Mouse (Mus musculus): ENCODE results near the gene Slc26a11. TPM values are rescaled to one million over a fixed set of nuclear protein-coding genes. Genes with fewer than 3 reads are reported as not detected.
"Not testable (repeated sequence)": the region's sequence is repeated elsewhere in the genome, so short reads cannot be mapped to it uniquely, and the experiment has no call there.

Gene Slc26a11
- total RNA-seq, 2 experiments from 2014 or later: 3.4 to 4.0 TPM

DNA sequence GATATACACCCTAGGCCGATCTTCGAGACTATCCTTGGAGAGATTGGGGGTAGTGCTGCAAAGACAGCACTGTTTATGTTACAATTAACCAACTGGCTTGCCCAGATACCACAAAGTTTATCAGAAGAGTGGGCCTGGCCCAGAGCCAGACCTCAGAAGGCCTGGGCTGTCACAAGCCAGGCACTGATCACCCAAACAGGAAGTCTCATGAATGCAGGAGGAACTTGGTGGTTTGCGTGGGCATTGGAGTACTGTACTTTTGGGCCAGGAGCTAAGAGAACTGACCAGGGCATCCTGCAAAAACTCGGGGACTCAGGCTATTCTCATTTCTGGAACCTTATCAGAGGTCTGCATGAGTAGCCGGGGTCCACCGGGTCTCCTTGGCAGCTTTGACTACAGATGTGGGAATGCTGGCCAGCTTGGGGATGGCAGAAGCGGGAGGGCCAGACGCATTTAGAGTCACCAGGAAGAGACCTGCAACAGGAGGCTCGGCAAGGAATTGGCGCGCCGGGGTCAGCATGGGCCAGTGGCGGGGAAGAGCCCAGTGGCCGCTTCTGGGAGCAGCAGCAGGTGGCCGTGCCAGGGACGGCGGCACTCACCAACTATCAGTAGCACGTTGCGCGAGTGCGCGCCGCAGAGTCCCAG, 437 bp upstream of the Slc26a11 start:
- no peak for DNase-seq (ENCODE audit: low spot score in 2 of 2)

DNA sequence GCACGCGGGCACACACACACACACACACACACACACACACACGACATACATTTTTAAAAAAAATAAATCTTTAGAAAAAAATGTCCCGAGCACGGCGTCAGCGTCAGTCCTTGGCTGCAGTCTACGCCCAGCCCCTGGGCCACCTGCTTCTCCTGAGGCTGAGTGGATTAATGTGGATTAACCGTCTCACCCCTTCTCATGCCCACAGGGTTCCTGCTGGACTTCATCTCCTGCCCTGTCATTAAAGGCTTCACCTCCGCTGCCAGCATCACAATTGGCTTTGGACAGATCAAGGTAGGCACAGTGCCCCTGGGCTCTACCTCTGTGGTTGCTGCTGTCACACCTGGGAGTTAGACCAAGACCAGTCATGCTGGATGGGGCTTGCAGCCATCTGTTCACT, 3.7 kb downstream of the Slc26a11 start:
- no peak for DNase-seq (ENCODE audit: low spot score in 2 of 2)

DNA sequence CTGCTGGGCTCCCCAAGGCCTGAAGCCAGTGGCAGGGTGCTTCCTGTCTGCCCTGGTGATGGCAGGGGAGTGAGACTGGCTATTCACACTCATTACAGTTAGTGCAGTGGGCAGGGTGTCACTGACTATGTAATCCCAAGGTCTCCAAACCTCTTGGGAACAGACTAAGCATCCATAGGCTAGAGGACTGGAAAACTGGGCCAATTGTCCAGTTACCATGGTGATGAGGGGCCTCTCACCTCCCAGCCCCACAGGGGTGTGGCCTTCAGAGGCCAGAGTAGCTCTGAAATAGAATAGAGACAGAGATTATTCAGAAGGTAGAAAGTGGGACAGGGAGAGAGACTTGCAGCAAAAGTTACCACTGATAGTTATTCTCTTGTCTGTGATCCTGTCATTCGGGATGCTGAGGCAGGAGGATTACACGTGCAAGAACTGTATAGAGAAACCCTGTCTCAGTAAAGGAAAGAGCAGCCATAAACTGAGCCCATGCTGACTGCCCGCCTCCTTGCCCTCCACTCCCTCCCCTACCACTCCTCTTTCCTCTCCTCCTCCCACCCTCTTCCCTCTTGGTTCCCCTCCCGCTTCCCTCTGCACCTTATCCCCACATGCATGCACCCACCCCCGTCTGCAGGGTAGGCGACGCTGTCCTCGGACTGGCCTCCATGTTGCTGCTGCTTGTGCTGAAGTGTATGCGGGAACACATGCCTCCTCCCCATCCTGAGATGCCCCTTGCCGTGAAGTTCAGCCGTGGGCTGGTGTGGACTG, 7.6 kb downstream of the Slc26a11 start:
- DNase-seq (ENCODE audit: low spot score in 2 of 2): no peak

DNA sequence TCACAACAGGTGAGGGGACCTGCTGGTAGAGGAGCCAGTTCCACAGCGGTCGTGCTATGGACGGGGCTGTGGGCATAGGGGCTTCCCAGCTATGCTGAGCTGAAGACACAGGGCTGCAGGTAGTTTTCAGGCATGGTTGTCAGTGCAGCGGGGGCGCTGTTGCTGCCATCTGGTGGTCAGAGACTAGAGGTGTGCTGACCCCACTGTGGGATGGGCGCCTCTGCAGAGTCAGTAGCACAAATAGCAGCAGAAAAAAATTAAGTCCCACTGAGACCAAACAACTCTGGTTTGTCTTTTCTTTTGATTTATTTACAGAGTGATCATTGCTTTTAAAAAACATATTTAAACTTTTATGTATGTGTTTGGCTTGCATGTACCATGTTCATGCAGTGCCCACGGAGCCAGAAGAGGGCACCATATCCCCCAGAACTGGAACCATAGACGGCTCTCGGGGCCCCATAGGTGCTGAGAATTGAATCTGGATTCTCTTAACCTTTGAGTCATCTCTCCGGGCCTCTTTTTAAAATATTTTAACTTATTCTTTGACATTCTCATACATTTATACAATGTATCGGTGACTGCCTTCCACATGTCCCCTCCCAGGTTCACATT, 8.3 kb downstream of the Slc26a11 start:
- DNase-seq (ENCODE audit: low spot score in 2 of 2): peak; percentile 69

DNA sequence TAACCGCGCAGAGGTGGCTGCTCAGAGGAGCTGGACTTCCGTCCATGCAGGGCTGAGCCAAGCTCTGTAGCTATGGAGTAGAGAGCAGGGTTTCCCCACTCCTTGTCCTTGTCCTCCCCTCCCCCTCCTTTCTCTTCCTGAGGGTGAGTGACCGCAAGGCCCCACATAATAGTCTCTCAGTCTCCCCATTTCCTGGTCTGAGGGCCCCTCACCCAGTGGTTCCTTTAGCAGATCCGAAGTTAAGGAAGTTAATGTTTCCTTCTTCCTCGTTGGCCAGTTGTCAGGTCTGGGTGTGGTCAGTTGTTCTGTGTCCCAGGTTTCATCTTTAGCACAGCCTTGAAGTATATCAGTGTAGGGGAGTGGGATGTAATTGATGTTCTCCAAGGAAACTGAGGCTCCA, 20.1 kb downstream of the Slc26a11 start:
- no peak for DNase-seq (ENCODE audit: low spot score in 2 of 2)

DNA sequence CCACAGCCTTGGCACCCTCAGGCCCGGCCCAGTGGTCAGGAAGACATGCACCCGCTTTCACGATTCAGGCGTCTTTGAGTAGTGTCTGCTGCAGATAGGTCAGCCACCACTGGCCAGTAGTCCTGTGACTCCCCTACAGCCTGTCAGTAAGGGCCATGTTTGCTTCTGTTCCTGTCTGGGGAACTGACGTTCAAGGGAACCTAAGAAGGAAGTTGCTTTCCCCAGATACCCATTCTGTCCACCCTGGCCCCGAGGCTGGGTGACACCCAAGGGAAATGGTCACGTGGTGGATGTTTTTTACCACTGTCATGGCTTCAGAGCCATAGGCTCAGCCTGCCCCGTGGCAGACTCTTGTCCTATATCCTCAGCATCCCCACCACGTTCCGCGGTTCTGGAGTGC, 22.0 kb downstream of the Slc26a11 start:
- no peak for DNase-seq (ENCODE audit: low spot score in 2 of 2)

DNA sequence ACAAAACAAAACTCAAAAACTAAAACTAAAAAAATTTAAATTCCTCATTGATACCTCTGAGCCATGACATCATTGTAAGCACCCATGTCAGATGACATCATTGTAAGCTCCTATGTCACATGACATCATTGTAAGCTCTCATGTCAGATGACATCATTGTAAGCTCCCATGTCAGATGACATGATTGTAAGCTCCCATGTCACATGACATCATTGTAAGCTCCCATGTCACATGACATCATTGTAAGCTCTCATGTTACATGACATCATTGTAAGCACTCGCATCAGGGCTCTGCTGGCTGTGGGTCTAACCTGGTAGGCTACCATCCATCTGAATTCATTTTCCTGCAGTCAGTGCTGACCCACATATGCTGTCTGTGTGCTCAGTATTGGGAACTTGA, 23.2 kb downstream of the Slc26a11 start:
- DNase-seq (ENCODE audit: low spot score in 2 of 2): no peak

DNA sequence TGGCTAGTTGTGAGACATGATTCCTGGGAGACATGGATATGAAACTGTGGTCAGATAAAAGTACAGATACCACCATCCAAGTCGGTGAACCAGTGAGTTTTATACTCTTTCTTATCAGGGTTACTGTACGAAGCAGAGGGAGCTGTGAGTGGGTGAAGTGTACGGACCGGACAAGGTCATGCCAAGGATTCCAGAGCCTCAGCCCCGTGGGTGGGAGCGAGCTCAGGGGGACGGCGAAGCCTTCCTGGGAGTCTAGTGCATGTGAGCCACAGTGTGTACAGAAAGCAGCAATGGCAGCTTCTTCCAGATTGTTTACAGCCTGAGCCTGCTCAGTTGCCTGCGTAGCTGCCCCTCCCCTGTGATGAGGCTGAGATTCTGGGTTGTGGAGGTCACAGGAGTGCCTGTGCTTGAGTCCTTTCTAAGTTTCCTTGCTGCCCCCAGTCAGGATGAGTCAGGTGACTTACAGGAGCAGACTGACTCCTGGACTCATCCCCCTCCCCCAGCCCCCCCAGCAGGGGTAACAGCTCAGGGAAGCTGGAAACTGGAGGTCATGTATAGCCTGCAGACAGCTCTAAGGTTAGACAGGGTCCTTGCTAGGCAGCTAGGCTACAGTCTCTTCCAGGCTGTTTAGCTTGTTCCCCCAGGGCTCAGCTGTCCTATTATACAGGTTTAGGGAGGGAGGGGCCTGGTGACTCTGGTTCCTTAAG, 26.4 kb downstream of the Slc26a11 start:
- no peak for DNase-seq (ENCODE audit: low spot score in 2 of 2)

DNA sequence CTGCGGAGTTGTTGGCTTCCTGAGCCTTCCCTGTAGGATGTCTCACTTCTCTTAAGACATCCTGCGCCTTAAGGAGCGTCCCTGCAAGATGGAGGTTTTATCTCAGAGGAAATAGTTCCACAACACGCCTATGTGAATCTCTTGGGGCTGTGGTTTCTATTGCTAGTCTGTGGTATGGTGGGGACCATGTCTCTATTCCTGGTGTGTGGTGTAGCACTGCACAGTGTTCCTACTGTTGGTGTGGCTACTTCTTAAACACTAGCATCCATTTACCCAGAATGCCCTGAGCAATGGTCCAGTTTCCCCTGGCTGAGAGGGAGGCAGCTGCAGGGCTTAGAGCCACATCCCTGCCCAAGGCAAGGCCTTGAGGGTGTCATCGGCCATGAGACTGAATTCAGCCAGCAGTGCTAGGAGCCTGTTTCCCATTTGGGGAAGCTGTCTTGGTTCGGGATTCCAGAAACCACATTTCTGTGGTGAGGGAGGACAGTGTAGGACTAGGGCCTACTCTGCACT, 27.0 kb downstream of the Slc26a11 start:
- no peak for DNase-seq (ENCODE audit: low spot score in 2 of 2)

DNA sequence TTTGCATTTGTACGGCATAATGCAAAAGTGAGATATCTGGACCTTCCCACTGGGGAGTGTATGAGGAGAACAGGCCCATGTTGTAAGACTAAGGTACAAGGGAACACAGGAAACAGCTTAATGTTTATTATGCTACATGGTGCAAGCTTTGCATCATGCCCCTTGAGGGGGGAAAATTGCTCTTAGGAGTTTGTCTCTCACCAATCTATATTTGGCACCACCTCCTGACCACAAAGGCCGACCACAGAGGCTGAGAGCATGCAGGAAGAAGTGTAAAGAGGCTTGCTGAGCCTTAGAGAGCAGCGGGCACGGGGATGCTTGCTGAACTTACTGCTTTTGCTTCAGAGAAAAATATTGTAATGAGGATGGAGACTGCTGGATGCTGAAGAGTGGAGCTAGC, 29.5 kb downstream of the Slc26a11 start:
- no peak for DNase-seq (ENCODE audit: low spot score in 2 of 2)

DNA sequence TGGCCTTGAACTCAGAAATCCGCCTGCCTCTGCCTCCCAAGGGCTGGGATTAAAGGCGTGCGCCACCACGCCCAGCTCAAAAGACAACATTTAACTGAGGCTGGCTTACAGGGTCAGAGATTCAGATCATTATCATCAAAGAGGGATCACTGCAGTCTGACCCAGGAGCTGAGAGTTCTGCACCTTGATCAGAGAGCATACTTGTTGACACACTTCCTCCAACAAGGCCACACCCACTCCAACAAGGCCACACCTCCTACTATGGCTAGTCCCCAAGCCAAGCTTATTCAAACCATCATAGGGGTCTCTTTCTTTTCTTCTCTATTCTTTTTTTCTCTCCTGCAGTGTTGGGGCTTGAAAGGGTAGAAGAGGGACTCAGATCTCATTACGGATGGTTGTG, 30.9 kb downstream of the Slc26a11 start:
- no peak for DNase-seq (ENCODE audit: low spot score in 2 of 2)

DNA sequence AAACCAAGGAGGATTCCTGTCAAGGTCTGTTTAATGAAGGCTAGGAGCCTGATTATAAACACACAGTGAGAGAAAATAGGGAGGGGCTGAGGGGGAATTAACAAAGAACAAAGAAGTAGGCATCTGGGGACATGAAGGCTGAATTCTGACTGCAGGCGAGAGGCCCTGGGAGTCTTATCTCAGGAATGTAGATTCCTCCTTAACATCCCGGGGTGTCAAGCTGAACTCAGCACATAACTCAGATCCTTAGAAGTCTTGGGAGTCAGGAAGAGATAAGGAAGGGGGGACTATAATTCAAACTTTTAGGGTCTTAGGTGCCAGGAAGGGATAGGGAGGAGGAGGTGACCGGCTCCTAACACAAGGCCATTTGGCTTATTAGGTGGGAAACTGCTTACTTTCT, 31.9 kb downstream of the Slc26a11 start:
- DNase-seq (ENCODE audit: low spot score in 2 of 2): not testable (repeated sequence)

DNA sequence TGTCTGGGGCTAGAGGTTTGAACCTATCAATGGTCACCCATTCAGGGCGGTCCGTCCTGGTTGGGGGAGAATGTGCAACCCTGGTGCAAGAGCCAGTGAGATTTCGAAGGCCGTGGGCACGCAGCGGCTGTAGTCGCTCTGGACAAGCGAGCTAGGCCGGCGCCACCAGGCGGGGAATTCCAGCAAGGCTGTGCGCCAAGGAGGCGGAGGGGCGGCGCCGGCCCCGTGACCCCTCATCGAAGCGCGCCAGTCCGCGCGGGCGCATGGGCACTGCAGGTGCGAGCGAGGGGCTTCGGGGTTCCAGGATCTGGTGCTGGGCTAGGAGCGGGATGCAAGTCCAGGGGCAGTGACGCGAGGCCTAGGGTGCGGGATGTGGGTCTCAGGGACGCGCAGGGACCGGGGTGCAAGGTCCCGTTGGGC, 34.5 kb downstream of the Slc26a11 start:
- peak; percentile 44 to 54 for DNase-seq (ENCODE audit: low spot score in 2 of 2)

DNA sequence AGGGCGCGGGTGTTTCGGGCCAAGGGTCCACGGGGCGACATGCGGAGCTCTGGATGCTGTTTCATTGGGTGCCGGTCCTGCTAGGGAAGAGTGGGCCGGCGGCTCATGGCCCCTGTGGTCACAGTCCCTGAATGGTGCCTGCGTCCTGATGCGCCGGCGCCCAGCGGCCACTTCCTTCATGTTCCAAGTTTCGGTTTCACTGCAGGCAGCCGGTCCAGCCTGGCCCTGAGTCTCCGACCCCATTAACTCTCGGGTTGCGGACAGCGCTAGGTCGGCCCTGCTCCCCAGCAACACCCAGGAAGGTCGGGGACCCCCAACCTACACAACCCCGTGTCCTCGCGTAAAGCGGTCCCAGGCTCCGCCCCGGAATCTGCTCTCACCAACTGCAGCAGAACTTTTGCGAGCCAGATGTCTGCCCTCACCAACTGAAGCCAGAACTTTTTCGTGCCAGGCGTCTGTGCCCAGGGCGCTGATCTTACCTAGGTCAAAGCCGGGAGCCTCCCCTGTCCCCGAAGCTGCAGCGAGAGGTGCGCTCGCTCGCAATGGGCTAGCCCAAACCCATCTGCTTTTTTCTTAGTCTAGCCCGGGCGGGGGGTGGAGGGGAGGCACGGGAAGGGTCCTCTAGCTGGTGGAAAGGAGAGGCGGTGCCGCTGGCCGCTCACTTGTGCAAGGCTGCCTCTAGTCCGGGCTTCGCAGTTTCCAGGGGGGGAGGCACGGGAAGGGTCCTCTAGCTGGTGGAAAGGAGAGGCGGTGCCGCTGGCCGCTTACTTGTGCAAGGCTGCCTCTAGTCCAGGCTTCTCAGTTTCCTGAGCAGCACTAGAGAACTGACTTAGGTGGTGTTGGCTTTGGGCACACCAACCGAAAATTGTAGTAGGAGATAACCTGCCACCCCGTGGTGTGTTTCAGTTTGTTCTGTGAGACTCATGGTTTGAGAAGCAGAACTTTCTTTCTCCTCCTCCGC, 35.2 kb downstream of the Slc26a11 start:
- DNase-seq (ENCODE audit: low spot score in 2 of 2): peak; percentile 20 to 44

DNA sequence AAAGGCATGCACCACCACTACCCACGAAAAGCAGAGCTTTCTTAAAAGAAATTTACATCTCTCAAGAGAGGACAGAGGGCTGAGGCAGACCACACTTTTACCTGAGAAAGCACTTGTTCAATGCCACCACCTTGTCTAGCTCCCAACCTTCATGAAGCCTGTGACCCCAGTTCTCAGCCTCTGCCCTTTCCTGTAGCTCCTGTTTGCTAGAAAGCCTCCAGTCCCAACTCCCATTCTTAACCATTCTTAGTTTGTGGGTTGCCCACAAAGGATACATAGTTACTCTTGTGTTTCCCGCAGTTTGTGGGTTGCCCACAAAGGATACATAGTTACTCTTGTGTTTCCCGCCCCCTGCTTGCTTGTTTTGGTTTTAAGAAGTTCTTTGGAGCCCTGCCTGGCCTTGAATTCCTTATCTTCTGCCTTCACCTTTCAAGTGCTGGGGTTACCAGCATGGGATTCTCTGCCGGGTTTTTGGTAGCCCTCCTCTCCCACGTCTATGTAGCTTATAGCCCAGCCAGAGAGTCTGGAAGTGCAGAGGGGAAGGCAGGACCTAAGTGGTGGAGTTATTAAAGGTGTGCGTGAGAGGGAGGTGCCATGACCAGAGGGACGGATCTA, 36.1 kb downstream of the Slc26a11 start:
- no peak for DNase-seq (ENCODE audit: low spot score in 2 of 2)

DNA sequence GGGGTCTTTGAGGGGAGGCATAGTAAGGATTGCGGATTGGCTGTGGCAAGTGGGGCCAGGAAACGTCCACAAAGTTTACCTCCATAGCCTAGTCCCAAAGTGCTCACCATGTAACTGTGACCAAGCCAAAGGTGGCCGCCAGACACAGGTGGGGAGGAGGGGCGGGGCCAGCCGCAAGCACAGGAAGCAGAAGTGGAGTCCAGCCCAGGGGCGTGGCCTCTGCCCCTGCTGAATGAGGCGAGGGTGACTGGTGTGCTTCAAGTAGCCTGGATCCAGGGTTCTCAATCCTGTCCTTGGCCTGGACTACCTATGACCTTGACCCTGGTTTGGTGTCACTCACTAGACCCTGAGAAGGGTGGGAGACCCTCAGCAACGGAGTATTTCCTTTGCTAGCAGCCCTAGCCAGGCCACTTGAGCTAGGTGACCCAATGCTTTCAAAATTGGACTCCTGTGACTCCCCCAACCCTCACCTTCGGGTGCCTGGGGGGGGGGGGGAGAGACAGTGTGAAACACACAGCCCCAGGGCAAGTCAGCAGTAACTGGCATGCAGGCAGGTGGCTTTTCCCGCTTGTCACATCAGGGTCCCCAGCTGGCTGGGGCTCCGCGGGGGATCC, 36.8 kb downstream of the Slc26a11 start:
- DNase-seq (ENCODE audit: low spot score in 2 of 2): no peak

DNA sequence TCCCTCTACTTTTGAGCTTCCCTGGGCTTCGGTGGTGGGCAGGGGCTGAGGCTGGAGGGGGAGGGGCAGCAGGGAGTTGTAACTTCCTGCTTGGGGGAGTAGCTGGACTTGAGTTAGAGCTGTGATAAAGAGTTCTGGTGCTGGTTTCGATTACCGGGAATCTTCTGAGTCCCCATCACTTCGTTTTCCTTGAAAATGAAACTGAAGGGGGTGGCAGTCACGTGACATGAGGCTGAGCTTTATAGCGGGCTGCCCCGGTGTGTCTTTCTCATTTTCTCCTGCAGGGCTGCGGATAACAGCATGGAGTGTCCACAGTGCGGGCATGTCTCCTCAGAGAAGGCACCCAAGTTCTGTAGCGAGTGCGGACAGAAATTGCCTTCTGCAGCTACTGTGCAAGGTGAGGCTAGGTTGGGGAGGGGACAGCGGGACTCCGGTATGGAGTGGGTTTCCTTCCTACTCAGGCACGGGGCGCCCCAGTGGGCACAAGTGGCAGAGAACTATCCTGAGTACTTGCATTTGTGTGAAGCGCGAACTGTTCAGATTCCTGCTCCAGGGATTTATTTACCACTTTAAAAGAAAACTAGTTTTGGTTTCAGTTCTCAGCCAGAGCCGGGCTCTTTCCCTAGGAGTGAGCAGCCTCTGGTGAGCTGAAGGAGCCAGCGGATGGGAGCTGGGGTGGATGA, 37.6 kb downstream of the Slc26a11 start, which contains the start of gene Rnf213:
TSS of gene Rnf213 (plus strand) at position 301 of the 683 bp plus-strand sequence.
- DNase-seq (ENCODE audit: low spot score in 2 of 2): peak; percentile 23 to 24

DNA sequence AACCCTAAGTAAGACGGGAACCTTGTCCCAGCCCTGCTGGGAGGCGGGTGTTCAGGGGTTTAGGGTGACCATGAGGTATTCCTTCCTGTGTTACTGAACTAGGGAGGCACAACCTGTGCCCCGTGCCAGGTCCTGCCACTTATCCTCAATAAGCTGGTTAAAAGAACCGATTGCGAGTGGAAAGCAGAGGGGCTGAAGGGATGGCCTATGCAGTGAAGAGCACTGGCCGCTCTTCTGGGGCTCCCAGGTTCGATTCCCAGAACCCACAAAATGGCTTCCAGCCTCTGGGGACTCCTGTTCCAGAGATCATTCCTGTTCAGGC, 38.1 kb downstream of the Slc26a11 start:
- no peak for DNase-seq (ENCODE audit: low spot score in 2 of 2)

DNA sequence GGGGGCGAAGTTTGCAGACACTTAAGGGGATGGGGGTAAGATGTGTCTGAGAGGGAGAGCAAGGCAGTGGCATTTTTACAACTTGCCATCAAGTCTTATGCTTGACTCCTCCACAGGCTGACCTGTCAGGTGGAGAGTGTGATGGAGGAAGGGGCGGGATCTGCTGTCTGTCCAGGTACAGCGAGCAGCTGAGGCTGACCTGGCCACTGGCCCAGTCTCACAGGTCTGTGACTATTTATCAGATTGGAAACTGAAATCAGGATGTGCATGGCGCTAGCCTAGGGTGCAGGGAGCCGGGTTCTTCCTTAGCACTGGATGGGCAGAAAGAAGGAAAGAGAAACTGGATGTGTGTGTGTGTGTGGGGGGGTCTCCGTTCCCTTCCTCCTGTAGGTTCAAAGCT, 38.9 kb downstream of the Slc26a11 start:
- no peak for DNase-seq (ENCODE audit: low spot score in 2 of 2)

All from left cerebral cortex, adult 18-20 months (tissue).